Mouse (Mus musculus) frontal cortex, postnatal 10 days (tissue): Measurements from ENCODE around the gene Pcbp3.

Experiments
- DNase-seq, 2 experiments: peaks; one replicate each; pipeline ENCODE4 v3.0.0; 2022; ENCODE audit warnings: low spot score in 2 of 2, mixed read lengths in 1 of 2

Gene Pcbp3

DNA sequence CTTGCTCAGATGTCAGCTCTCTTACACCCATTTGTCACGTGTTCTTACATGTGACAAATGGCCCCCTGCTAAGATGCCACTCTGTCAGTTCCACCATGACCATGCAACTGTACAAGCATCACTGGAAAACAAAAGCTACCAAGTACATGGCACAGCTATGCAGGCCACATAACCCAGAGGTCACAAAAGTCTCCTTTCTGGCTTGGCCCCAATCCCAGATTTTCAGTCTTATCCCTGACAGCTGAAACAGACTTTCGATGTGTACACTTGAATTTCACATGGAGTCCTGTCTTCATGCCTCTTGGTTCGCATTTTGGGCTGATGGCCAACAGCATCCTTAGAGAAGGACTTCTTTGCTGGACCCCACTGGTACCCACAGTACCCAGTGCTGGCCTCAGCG is 116.8 kb downstream of the Pcbp3 start:
- DNase-seq, result no peak

DNA sequence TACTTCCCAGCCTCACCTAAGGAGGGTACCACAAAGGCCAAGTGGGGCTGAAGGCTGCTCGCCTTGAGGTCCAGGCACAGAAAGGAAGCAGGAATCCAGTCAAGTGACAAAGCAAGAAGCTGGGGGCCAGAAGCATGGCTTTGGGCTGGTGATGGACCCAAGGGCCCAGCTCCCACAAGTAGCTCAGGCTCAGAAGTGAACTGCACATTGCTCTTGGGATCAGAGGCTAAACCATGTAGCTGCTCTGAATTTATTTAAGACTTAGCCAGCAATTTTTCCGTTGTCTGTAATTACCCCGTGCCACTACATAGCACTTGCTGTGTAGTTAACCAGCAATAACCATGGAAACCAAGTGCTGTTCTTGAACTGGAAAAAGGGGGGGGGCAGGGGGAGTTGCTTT is 117.3 kb downstream of the Pcbp3 start:
- no peak for DNase-seq

DNA sequence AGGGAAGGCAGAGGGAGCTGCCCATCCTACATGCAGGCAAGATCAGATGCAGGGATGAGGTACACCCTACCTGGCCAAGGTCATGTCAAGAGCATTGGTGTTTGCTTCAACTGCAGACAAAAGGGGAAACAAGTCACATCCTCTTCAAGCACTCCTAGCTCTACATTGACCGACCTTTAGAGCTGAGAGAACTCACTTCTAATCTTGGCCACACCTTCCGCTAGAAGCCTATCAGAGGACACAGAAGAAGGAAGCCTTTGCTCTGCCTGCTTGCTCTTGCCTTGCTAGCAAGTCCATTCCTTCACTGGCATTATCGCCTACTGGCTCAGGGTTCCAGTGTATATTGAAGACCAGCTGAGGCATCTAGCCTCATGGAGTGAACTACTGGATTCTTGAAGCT is 119.6 kb downstream of the Pcbp3 start:
- DNase-seq, result no peak

DNA sequence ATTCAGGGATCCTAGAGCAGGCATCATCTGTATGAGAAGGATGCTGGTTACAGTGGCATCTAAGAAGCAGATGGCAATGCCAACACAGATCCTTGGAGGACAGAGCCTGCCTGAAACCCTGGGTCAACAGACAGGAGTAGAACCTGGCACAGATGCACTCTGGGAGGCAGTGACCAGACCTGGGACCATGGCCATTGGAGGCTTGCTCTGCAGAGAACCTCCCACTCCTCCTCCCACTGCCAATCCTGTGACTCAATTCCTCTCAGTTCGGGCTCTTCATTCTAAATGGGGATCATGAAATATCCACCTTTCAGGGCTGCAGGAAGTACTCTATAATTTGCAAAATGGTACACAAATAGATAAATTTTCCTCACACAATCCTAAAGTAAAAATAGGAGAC is 120.5 kb downstream of the Pcbp3 start:
- DNase-seq, result no peak

DNA sequence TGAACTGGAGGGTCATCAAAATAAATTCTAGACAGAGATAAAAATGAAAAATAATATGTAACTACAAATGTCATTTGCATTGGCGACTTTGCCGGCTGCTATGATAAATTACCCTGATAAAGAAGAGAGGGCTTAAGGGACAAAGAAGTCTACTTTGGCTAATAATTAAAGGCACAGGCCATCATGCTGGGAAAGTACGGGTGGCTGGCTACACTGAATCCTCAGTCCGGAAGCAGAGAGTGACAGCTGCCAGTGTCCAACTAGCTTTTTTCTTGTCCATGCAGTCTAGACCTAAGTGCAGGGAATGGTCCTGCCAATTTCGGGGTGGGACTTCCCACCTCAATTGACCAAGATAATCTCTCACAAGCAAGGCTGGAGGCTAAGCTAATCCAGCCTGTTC is 121.1 kb downstream of the Pcbp3 start:
- no peak for DNase-seq

DNA sequence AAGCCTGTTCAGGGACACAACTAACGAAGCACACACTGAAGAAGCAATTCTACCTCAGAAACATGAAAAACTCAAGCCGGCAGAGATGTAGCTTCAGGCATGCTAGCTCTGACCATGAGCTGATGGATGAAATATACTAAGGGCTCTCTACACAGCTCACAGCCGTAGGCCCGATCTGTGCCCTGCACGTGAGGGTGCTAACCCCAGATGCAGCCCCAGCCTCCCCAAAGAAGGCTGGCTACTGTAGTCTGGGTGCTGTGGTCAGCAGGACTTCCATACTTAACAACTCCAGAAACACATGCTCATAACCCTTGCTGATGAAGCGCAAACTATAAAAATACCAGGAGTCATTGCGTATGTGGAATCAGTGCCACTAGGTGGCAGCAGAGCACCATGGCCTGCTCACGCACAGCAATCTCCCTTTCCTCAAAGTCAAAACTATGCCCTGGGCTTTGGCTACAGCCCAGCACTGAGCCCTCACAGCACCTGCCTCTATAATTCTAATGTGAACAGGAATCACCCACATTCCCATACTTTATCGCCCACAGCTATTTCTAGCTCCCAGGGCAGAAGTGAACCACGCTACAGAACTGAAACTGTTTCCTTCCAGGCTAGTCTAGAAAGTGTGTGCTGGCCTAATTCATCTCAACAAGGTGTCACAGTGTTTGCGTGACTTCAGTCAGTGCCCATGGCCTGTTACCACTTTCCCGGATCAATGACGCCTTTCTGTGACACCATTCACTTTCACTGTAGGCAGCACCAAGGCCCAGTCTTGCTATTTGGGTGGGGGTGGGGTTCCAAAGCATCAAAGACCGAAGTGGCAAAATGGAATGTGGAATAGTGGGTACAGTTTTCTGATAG is 126.0 kb downstream of the Pcbp3 start:
- peak; percentile 55 to 79 for DNase-seq

DNA sequence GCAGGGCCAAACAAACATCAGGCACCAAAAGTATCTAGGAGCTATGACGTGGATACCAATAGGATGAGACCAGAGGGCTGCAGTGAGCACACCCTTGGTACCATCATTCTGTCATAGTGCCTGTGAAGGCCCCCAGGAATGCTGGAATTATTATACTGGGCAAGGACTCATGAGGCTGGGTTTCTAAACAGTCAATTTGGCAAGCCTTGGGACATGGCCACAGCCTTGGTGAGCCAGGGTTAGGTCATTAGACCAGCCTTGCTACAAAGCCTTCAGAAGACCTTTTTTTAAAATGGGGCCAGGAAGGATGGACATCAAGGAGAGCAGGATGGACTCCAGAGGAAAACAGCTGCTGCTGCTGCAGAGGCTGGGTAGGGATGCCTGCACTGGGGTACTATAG is 128.8 kb downstream of the Pcbp3 start:
- DNase-seq, result no peak

DNA sequence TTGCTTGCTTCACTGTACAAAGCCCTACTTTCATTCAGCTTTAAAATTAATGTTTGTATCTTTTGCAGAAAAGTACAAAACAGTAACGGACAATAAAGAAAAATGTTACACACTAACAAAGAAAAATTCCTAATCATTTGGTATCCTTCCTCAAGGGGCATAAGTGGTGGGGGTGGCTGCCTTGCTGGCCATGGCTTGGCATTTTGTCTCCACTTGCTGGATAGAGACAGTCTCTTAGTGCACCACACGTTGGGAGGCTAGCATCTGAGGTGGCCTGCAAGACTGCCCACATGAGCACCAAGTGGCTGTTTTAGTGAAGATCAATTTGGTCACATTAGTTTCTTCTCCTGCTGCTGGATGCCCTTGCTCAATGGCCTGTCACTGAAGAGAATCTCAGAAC is 129.8 kb downstream of the Pcbp3 start:
- DNase-seq, result no peak

DNA sequence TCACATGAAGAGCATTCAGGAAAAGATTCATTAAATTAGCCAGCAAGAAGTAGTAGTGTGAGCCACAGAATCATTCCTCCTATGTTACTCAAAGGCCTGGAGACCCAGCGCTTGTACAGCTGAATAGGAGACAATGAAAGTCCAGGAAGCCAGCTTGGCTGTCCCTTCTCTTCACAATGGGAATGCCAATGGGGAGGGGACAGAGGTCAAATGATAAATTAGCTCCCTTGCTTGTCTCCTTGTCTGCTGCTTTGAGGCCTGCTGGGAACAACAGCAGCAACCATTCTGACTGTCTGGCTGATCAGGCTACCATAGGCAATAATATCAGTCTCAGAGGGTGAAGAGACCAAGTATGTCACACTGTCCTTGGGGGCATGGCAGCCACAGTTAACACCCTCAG is 130.5 kb downstream of the Pcbp3 start:
- DNase-seq, result no peak

DNA sequence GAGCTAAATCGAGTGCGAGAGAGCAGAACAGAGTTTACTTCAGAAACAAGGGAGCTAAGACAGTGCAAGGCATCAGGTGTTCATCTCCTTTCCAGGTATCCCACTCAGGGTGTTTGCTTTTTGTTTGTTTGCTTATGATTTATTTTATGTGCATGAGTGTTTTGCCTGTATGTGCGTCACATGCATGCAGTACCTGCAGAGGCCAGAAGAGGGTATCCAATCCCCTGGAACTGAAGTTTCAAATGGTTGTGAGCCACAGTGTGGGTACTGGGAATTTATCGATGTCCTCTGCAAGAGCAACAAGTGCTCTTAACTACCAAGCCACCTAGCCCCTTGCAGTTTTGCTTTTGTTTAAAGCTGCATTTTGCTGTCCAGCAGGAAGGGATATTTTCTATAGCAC is 132.8 kb downstream of the Pcbp3 start:
- no peak for DNase-seq

DNA sequence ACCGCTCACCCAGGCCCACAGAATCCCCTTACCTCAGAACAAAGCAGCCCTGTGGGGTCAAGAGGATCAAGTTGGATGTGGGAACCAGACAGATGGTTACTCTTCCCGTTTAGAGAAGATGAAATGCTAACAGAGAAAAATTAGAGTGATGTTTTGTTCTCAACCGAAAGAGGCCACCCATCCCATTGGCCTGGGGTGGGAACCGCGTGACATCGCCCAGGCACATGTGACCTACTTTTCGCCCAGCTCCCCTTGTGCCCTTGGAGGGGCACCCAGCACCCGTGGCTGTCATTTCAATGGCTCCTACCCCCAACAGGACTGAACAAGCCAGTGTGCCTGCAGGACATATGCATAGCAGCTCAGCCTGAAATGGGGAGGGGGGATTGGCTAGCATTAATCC is 139.0 kb downstream of the Pcbp3 start:
- no peak for DNase-seq

DNA sequence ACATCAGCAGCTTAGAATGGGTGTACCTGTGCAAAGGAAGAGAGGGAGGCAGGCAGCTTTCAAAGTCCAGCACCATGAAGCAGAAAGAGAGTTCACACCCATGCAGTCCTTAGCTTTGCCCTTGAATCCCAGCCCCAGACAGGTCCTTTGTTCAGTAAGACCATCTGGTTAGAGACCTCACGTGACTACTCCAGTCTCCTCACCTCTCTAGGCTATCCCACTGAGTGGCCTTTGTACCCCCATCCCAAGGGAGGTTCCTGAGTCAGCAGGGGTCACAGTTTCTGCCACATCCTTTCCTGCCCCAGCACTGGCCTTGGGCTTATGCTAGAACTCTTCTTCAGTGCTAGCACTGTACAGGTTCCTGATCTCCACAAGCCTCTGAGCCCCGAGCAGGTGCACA is 142.4 kb downstream of the Pcbp3 start:
- no peak for DNase-seq

DNA sequence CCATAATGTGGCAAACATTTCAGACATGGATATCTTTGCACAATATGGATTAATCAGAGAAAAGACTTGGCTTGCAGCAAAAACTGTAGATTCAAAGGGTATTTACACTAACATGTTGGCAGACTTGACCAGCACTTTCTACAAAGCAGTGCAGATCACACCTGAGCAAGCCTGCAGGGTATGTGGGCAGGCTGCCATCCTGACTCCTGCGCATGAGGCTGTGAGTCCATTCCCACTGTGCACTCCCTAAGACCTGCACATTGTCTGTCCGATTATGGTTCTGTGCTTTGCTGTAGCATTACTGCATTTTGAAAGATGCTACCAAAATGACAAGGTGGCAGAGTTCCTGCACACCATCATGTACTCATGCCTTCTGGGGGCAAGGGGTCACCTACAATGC is 143.3 kb downstream of the Pcbp3 start:
- no peak for DNase-seq

DNA sequence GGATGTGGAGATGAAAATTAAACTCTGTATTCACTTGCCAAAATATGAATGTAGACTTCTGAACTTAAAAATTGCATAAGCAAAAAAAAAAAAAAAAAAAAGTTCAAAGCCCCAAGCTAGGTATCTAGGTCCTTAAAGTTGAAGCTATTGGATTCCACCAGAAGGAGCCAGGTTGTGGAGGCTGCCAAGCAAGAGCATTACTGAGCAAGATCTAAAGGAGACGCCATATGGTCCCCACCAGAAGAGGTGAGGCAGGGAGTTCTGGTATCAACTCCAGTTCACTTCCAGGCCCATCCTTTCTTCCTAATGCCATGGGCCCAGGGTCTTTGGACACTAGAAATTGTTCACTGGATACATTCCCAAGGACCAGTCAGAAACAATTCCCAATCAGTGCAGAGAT is 144.8 kb downstream of the Pcbp3 start:
- DNase-seq, result no peak

DNA sequence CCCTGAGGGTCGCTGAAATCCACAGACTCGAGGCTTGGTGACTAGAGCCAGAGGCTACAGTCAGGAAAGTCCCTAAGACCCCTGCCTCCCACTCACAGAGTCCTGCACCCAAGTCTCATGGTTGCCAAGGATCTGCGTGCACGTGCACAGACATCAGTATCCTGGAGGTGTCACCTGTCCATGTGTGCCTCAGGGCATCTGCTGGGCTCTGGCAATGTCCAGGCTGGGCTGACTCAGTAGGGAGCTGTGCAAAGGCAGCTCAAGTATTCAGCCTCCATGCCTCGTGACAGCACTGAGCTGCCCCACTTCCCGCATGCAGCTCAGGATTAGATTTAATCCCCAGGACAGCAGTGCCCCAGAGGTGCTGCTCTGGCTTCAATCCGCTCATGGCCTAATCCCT is 145.3 kb downstream of the Pcbp3 start:
- DNase-seq, result no peak

DNA sequence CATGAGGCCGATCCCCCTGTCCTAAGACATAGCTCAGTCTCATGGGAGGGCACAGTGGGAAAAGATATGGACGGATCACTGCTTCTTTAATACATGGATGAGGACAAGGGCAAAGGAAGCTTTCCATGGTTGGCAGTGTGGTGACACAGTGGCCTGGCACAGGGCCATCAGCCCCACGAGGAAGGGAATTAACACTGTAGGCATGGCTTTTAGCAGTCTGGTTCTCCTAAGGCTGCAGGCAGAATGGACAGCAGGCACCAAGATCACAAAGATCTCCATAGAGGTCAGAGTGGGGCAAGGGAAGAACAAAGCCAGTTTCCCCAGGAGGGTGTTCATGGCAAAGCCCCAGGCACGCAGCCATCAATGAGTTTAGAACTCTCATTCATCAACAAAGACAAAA is 146.2 kb downstream of the Pcbp3 start:
- no peak for DNase-seq

DNA sequence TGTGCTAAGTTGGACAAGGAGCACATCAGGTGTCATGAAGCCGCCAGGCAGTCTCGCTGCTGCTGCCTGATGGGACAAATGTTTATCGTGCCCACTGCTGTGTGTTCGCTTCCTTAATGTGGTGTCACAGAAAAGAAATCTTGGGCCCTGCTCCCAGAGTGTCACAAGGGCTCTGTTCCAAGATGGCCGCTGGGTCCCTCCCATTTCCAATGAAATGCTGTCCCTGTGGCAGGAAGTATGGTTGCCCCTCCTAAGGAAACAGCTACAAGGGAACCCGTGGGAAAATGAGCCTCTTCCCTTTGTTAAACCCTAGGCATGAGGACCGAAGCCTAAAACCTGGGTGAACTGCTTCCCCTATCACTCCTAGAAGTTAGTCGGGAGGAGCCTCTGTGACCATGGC is 146.9 kb downstream of the Pcbp3 start:
- no peak for DNase-seq

DNA sequence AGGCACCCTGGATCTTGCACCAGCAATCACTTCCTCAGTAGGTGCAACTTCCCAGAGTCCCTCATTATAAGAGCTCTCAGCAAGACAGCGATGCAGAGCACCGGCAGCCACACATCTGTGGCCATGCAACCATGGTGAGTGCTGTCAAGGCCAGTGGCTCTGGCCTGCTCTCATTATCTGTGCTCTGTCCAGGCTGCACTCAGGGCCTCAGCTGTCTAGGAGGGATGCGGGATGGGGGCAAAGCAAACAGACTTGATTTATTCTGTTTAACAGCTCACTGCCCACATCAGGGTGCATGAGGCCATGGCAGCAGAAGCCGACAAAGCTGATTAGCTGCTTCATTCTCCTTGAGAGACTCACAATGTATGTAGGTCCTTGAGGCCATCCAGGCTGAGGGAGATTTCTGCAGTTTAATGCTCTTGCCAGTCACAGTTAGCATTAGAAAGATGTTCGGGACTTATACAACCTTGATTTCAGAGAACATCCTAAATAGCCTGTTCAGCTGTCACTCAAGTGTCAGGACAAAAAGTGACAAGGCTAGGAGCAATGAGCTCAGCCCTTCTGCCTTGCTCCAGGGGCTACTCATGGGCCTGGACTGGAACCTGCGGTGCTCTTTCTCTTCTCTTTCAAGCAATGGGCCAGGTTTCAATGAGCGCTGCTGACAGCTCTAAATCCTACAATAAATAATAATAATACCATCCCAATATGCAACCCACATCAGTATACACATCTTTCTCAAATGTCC is 151.6 kb downstream of the Pcbp3 start:
- DNase-seq, result no peak

DNA sequence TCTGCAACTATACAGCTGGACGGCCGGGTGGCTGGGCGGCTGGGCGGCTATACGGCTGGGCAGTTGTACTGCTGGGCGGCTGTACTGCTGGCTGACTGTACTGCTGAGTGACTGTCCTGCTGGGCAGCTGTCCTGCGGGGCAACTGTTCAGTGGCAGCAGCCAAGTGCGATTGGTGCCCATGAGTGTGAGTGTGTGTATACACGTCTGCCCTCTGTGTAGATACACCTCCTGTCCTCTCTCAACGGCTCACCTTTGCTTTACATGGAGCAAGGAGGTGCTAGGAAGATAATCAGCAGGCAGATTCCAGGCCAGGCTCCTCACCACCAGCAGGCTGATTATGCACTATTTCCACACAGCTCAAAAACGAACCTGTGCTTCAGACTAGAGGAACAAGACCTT is 152.2 kb downstream of the Pcbp3 start:
- no peak for DNase-seq

DNA sequence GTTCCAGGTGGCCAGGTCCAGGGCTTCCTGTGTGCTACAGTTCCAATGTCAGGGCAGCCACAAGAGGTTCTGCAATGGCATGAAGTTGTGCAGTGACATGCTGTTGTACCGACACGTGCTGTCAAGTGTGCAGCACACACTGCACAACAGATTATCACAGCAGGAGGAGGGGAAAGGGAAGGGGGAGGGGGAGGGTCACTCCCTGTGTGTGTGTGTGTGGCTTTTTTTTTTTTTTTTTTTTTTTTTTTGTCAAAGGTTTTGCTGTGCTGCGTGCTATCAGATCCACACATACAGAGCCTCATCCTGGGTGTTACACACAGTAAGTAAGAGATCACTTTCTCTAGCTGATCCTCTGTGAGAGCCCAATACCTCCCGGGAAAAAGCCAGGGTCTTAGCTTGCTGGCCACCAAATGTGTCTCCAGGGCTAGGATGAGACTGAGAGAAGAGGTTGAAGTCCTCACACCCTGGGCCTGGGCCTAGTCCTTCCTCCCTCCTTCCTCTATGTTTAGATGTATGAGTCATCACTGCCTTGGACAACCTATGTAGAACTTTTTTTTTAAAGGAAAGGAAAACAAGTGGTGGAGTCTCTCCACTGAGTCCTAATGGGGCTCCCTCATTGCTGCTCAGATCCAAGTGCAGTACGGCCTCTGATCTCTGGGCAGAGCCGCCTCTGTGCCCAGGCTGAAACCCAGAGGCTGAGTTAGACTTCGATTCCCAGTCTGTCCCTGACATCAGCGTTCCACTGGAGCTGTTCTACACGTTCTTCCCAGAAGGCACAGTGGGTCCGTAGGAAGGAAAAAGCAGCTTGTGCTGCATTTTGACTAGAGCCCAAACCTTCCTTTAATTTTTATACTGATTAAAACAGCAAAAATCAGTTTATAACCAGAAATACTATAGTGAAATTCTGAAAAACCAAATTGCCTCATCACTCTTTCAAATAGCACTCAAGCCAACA is 153.0 kb downstream of the Pcbp3 start:
- DNase-seq, result no peak

DNA sequence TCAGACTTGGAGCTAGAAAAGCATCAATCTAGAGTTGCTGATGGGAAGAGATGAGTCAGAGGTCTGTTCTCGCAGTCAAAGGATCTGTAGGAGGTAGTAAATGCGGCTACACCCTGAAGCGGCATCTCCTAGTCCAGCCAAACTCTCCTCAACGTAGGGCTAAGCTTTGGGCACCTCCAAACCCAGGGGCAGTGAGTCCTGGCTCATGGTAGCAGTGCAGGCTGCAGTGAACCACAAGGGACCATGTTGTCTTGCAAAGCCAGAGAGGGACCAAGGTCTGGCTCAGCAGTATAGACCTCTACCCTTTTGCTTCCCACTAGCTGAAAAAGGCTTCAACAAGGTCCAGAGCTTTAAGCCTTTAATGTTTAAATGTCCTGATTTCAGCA is 159.2 kb downstream of the Pcbp3 start:
- no peak for DNase-seq

DNA sequence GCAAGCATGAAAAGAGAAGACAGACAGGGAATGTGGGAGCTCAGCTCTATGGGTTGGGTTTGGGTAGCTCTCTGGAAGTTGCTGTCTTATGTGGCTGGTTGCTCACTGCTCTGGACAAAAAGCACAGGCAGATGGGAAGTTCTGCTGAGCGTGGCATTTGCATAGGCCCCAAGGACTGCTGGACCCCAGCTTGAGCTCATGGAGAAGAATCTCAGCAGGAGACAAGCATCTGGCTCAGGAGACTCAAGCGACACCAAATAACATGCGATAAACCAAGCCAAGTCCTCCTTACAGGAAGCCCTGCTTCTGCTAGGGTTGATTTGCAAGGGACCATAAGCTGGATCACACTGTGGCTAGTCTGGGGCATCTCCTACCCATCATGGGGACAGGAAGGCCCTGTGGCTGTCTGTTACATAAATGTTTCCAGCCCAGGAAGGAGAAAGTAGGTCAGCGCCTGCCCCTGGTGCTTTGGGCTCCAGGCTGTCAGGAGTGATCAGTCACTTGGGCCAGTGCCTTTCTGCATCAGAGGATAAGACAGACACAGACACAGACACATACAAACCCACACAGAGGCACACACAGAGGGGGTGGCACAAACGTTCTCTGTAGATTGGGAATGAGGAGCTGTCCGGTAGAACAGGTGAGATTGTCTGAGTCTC is 159.7 kb downstream of the Pcbp3 start:
- DNase-seq, result no peak
